Mouse (Mus musculus) olfactory bulb, adult 2 months (tissue): ENCODE measurements at regions not wholly inside any gene's neighbourhood (a gene's known extent, or its start where the extent isn't known, plus 50 kb on each side); places are given as distances from the start of the nearest gene placed in this dataset.

Source experiments
- CTCF ChIP-seq: fragments of 200-500 bp; IDR thresholded peaks from 2 replicates; pipeline ENCODE4 v1.5.1; 2012; ENCODE audit warnings: low read depth, mild to moderate bottlenecking, low read length, moderate library complexity; ENCODE audit not compliant: insufficient read depth
- POLR2A ChIP-seq: fragments of 200-500 bp; IDR thresholded peaks from 2 replicates; pipeline ENCODE4 v1.6.1; 2012; ENCODE audit warnings: mild to moderate bottlenecking, low read depth, low read length, moderate library complexity; ENCODE audit not compliant: insufficient read depth

GRCm38 (mm10) chr17:87866719-87867318 is 54.0 kb upstream of the Rpl36-ps4 start:
- TF ChIP-seq CTCF: no peak
- TF ChIP-seq POLR2A: no peak
